Mouse (Mus musculus) heart, adult 18-20 months (tissue): ENCODE results near the gene Bmpr1a. TPM values are rescaled to one million over a fixed set of nuclear protein-coding genes. Genes with fewer than 3 reads are reported as not detected.

Source experiments
- DNase-seq, 2 experiments: peaks; one replicate each; pipeline ENCODE4 v3.0.0; 2021 to 2022; ENCODE audit warnings: mixed read lengths in 1 of 2
- long read RNA-seq, 2 experiments: library from polyadenylated mRNA; stranded (forward); transcript quantifications; one replicate each; pipeline ENCODE4 v2.0.0; 2021
- total RNA-seq, 2 experiments: library from RNA; stranded (reverse); gene quantifications; 2 replicates each; pipeline ENCODE4 v1.2.3; 2021

Gene Bmpr1a
- total RNA-seq = 10 to 100 TPM; 52.9 to 56.9 TPM
- long read RNA-seq, experiment 1, full-length matches to known transcripts = 6 of 33 reads
- long read RNA-seq, experiment 1, partial matches to known transcripts = 2 of 33 reads
- long read RNA-seq, experiment 1, other reads (novel, unspliced or antisense) = 25 of 33 reads
- long read RNA-seq, experiment 2, full-length matches to known transcripts = 1 of 15 reads
- long read RNA-seq, experiment 2, partial matches to known transcripts = 0 of 15 reads
- long read RNA-seq, experiment 2, other reads (novel, unspliced or antisense) = 14 of 15 reads

DNA sequence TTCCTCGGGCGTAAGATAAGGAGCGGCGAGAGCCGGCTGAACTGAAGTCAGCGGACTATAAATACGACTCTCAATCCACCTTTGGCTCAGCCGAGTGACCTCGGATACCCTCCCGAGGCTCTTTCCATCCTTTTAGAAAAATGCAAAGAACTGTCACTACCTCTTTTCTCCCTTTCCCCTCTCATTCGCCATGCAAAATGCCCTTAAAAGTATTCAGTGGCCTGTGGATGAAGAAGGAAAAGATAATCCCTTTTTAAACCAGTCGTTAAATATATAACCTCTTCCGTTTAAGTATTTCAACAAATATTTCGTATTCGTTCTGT lies at the start of gene Bmpr1a:
Gene Bmpr1a, minus strand, starts transcription at position 17 of the 323 bp plus-strand sequence.
- DNase-seq = no peak

DNA sequence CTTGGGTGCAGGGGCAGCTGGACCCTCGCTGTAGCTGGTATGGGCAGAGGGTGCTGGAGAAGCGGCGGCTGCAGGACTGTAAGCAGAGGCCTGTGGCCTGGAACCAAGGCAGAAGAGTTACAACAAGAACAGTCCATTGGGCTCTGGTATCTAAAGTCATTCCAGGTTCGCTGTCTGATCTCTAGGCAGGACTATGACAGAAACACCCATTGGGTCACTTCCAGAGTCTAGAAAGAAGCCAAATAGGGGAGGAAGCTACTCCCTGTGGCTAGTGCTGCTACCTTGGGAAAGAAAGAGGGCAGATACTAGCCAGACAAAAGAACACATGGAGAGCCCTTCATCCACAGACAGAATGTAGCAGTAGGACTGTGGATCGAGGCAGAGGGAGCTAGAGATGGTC lies 49.1 kb upstream of the Bmpr1a start:
- DNase-seq = no peak

DNA sequence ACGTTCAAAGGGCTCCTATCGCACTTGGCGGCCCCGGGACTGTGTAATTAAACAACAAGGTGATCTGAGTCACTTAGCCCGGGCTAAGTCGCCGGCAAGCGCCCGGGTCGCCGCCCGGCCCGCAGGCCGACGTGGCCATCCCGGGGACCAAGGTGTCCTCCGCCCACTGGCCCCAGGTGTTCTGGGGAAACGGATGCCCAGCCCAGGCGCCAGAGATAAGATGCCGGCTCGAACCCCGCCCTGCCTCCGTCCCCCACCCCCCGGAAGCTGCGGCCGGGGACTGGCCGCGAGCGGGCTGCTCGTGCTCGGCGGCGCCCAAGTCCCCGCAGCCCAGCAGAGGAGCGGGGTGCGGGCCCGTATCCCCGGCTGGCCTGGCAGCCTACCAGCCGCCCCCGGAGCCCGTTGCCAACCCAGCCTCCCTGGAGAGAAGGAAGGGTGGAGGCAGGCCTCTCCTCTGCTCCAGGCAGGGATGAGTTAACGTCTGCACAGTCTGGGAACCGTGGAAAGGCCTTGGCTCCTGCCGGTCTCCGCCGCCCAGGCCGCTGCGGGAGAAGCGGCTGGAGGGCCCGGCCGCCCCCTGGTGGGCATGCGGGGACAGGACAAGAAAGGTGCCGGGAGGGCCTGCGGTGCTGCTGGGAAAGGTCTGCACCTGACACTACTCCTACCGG lies 46.0 kb upstream of the Bmpr1a start:
- peak; percentile 83 for DNase-seq

- peak; percentile 80 to 82 for DNase-seq
These were observed 45.4 kb upstream of the Bmpr1a start for GRCm38 (mm10) chr14:34548391-34549001.

DNA sequence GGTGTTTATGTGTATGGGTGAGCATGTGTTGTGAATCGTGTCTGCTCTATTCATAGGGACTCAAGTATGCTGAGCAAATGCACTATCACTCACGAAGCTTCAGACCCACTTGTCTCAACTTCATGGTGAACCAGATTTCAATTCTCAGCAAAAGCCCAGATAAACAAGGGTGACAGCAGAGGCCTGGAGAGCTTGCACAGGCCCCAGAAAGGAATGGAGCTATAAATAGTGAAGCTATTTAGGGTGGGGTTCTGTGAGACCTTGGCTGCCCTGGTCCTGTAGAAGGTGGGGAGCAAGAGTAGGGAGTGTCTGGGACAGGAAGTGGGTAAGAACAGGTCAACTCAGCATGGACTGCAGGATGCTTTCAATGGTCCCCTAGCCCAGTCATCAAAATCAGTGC lies 41.4 kb upstream of the Bmpr1a start:
- peak in 1 of 2 experiments; percentile 72 for DNase-seq

- DNase-seq = no peak
These were observed 40.9 kb upstream of the Bmpr1a start for GRCm38 (mm10) chr14:34544001-34544400.

DNA sequence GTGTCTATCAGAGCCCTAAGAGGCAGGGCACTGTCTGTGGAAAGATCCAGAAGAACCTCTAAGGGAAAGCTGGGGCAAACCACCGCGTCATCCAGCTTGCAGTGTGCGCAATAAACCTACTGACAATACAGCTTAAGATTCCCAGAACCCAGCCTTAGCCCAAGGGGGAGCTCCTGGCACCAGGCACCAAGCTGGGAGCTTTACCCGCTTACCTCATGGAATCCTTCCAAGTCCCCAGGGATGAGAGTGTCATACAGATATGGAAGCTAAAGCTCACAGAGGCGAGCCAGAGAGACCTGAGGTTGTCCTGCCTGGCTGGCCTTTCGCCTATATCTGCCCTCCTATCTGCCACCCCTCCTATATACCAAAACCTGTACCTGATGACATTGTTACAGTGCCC lies 40.5 kb upstream of the Bmpr1a start:
- peak; percentile 70 to 74 for DNase-seq

DNA sequence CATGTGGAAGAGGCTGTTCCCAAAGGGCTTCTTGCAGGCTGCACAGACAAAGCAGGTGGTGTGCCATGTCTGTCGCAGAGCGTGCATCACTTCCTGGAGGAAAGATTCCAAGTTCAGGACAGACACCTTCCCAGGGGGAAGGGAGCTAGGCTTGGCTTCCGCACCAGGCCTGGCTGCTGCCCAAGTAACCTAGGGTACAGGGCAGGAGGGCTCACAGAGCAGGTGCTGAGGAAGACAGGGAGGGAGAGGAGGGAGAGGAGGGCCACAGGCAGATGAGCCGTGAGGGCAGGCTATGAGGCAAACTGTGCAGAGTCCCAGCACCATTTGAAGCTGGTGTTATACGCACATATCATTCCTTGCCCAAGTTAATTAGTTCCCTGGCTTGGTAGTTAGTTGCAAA lies 38.8 kb upstream of the Bmpr1a start:
- DNase-seq = no peak

GRCm38 (mm10) chr14:34540685-34541162 lies 37.6 kb upstream of the Bmpr1a start:
- peak; percentile 75 to 76 for DNase-seq

- no peak for DNase-seq
These were observed 32.7 kb upstream of the Bmpr1a start for GRCm38 (mm10) chr14:34535883-34536282.

DNA sequence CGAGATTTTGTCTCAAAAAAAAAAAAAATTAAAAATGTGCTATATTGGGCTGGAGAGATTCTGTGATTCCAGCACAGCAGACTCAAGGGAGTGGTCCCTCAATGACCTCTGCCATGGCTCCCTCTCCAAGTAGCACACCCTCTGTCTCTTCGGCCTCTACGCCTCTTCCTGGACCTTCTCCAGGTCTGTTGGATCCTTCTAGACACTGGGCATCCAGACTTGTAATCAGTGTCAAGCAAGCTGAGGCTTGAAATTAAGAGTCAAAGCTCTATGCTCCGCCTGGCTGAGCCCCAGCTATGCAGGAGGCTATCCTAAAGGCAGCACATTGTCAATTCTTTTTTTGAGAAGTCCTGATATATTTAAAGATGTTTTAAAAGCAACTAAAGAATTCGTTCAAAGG lies 30.4 kb upstream of the Bmpr1a start:
- DNase-seq = no peak

- no peak for DNase-seq
These were observed 29.4 kb upstream of the Bmpr1a start for GRCm38 (mm10) chr14:34532536-34532935.

DNA sequence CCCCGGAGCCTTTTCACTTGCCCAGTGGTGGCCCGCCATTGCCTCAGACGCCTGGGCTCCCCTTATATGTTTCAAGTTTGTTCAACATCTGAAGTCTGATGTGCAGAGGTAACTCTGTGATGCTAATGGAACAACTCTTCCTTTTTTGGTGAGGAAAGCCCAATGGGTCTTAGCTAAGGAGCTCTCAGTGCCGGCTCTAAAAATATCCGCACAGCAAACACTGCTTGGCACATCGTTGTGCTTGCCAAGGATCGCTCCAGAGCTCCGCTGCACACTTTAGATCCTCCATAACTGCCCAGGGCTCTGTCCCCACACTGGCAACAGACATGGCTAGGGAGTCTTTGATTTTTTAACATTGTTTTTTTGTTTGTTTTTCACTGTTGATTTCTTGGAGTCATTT lies 25.7 kb upstream of the Bmpr1a start:
- peak in 1 of 2 experiments; percentile 55 for DNase-seq

DNA sequence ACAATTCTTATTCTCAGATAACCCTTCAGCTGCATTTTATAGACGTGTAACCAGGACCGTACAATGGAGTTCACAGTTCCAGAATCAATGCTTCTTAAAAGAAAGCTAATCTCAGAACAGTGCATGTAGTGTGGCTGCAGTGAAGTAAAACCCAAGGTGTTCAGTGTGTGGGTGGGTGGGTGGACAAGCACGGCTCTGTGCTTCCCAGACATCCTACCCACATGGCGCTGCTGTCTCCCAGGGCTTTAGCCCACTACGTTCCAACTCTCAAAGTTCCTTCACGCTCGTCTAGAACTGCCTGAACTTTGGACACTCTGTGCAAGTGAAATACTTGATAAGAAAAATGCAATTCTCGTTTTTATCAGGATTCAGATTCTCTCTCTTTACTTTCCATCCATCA lies 19.6 kb upstream of the Bmpr1a start, which contains the start of gene 9230112D13Rik:
Gene 9230112D13Rik, minus strand, starts transcription at position 101 of the 400 bp plus-strand sequence.
- no peak for DNase-seq

- DNase-seq = no peak
These were observed 14.9 kb upstream of the Bmpr1a start for GRCm38 (mm10) chr14:34517959-34518544.

GRCm38 (mm10) chr14:34516960-34517577 lies 13.9 kb upstream of the Bmpr1a start:
- DNase-seq = no peak

GRCm38 (mm10) chr14:34515860-34516259 lies 12.7 kb upstream of the Bmpr1a start:
- no peak for DNase-seq

DNA sequence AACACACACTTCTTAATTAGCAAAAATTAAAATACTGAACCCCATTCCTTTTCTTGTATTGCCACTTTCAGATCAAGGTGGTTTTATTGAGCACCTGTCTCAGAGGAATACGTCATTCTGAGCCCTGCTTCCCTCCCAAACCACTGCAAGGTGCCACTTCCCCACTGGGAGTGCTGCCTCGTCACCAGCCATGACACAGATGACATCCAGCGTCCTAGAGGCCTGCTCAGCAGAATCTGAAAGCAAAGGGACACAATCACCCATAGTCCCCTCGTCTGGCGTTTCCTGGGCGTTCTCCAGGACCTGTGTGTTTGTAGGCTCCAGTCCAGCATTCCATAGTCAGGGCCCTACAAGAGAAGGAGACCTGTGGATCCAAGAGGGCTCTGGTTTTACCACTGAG lies 11.0 kb upstream of the Bmpr1a start:
- DNase-seq = peak; percentile 59 to 60

DNA sequence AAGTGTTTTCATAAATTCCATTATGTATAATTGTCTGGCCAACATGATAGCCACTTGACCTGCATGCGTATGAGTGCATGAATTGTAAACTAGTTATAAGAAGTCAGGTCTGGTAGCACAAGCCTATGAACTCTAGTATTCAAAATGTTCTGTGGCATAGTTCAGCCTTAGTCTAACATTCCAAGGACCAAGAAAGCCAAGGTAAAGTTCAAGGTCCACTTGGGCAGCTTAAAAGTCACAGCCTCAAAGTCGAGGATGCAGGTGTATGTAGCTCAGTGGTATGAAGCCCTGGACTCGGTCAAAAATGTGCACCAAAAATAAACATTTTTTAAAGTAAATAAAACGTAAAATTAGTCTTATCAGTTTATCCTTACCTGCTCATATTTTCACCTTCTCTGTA lies 9.5 kb upstream of the Bmpr1a start:
- no peak for DNase-seq

DNA sequence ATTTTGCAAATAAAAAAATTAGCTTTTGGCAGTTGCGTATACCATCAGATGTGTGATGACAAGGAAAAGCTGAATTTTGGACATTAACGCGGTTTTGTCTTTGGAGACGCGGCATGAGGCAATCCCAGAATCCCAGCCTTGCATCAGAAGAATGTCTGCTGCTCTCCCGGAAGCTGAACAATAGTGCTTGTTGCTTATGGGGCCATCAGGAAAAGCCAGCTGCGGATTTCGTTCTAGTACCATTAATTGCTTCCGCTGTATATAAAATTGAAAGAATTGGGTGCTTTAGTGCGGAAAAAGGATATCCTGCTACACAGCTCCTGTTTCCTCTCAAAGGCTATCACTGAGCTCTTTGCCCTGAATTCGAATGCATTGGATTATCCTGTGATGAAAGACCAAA lies 8.8 kb upstream of the Bmpr1a start:
- DNase-seq = no peak

GRCm38 (mm10) chr14:34508842-34509439 lies 5.8 kb upstream of the Bmpr1a start:
- DNase-seq = no peak

DNA sequence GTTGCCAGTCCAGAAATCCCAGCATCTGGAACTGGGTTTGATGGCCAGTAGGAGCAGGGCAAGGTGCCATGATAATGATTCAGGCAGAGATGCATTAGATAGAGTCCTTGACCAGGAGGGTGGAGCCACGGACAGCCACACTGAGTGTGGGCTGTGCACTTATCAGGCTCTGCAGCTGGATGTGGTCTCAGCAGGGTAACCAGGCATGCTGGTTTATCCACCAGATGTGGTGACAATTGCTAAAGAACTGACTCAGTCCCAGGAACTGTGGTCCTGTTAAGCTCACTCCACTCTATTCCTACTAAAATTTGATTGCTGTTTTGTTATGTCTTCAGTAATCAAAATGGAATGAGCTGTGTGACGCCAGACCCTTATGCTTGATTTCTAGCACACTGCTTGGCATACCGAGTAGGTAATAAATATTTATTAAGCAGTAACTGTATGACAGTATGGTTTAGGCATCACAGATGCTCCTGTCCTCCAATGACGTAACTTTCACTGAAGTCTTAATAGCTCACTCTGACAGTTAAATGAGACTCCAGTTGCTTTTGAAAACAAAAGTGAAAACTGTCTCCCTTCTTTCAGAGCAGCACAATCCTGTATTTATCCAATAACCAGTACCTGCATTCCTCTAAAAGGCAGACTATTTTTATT lies 5.2 kb upstream of the Bmpr1a start:
- DNase-seq = no peak
